Comparison of ENCODE assay signal across 12 mouse cellular contexts in the genomic region with DNA sequence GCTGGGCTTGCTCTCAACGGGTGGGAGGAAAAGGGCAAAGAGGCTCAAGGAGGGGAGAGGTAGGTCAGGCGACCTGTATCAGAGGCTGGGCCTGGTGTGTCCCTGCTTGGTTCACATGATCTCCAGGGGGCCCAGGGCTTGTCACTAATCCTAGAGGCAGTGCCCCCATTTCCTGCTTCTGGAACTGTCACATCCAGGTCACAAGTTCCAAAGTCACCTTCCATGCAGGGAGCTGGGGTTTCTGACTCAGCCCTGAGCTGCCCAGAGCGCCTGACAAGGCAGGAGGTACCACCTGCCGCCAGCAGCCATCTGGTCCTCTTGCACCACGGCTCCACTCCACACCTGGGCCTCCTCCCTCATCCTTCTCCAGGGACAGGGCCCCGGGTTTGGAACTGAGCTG.
DNase-seq lines count a peak whose midpoint lies in the region; ATAC-seq and TF ChIP-seq lines count a peak whose summit lies in the region.
"Had no signal": no experiment of that assay in that cellular context is flagged by ENCODE, and none has a peak within 500 bp of the region (broad histone marks: within the 10 kb centered on the region; RNA-seq: fewer than 3 reads in every experiment).

No protein-coding gene starts in this region.

- H3K9me3 ChIP-seq in heart, embryonic 14.5 days (ENCODE audit: control insufficient read depth, low read length), result no peaks in the 10 kb centered on the region
- no peaks in the 10 kb centered on the region for H3K9me3 ChIP-seq in ES-Bruce4 (replicated peaks; ENCODE audit: control insufficient read depth, insufficient read depth, low read length, poor library complexity, severe bottlenecking)
- no peaks in the 10 kb centered on the region for H3K9me3 ChIP-seq in hindbrain, postnatal 0 days (ENCODE audit: low read length)

- H3K27ac ChIP-seq in heart, embryonic 14.5 days (replicated peaks in 1 of 2; ENCODE audit: control insufficient read depth in 1 of 2, insufficient read depth in 1 of 2, low read depth in 2 of 2, low read length in 2 of 2), result peak overlapping the region; percentile 84 to 99
- no peak overlapping the region for H3K27ac ChIP-seq in ES-Bruce4 (ENCODE audit: insufficient read depth, low read length)
- H3K27ac ChIP-seq in hindbrain, postnatal 0 days, result peak overlapping the region; percentile 80

- no peak for DNase-seq in heart, postnatal 25 days (ENCODE audit: low spot score)
- peak; percentile 75 for DNase-seq in cerebellum, adult 9-11 months
- DNase-seq in hindbrain, postnatal 0 days (ENCODE audit: low spot score), result no peak
- no peak for DNase-seq in spleen, adult 12 weeks (ENCODE audit: low spot score)
- DNase-seq in right cerebral cortex, postnatal 25 days, result no peak
- DNase-seq: adrenal gland, postnatal 14 days; lung, postnatal 14 days had no signal

- TF ChIP-seq EP300 in ES-Bruce4 (IDR thresholded peaks at IDR 0.05; ENCODE audit: insufficient read depth, low read depth, low read length), result 0 out of 2 replicates have a peak, but pooled peaks have one; percentile 45

- peak overlapping the region; percentile 64 for H3K9ac ChIP-seq in heart, embryonic 14.5 days (ENCODE audit: low read length)
- no peak overlapping the region for H3K9ac ChIP-seq in ES-Bruce4 (ENCODE audit: low read depth, poor library complexity, severe bottlenecking)
- H3K9ac ChIP-seq in hindbrain, postnatal 0 days (replicated peaks; ENCODE audit: low read length), result no peak overlapping the region

- no peaks in the 10 kb centered on the region for H3K27me3 ChIP-seq in heart, embryonic 14.5 days (ENCODE audit: control insufficient read depth, insufficient read depth, low read length)
- no peaks in the 10 kb centered on the region for H3K27me3 ChIP-seq in ES-Bruce4 (ENCODE audit: control insufficient read depth, insufficient read depth, low read length, poor library complexity, severe bottlenecking)
- H3K27me3 ChIP-seq in hindbrain, postnatal 0 days (ENCODE audit: insufficient read depth, low read length), result no peaks in the 10 kb centered on the region

- H3K4me1 ChIP-seq in heart, embryonic 14.5 days (ENCODE audit: control insufficient read depth in 2 of 2, insufficient read depth in 2 of 2, low read length in 2 of 2), result peaks cover 28 to 48% of the 10 kb centered on the region in 2 experiments
- no peaks in the 10 kb centered on the region for H3K4me1 ChIP-seq in ES-Bruce4 (ENCODE audit: control insufficient read depth, insufficient read depth, low read length)
- H3K4me1 ChIP-seq in hindbrain, postnatal 0 days (ENCODE audit: insufficient read depth, low read length), result peaks cover 36% of the 10 kb centered on the region

- TF ChIP-seq POLR2A in ES-Bruce4 (IDR thresholded peaks at IDR 0.05; ENCODE audit: insufficient read depth, low read length), result no peak

- no peak overlapping the region for H3K4me3 ChIP-seq in heart, embryonic 14.5 days (ENCODE audit: control insufficient read depth in 1 of 2, insufficient read depth in 1 of 2, low read depth in 1 of 2, low read length in 2 of 2)
- no peak overlapping the region for H3K4me3 ChIP-seq in ES-Bruce4 (ENCODE audit: low read depth, low read length)
- H3K4me3 ChIP-seq in hindbrain, postnatal 0 days (ENCODE audit: low read length), result no peak overlapping the region
- H3K4me3 ChIP-seq: erythroblast, embryonic 14.5 days had no signal

- intact Hi-C loops in heart, postnatal 25 days (cut with DNase I), result no loop called here

- no peak for ATAC-seq in heart, embryonic 14.5 days (ENCODE audit: insufficient number of reproducible peaks, insufficient read depth, low FRiP score, low read depth)
- no peak for ATAC-seq in hindbrain, postnatal 0 days
- ATAC-seq in CD4-positive, CD25-positive, alpha-beta regulatory T cell, adult 4 months, result no peak

- 34% methylated on average over 6 of the region's 6 CpGs for WGBS in heart, embryonic 14.5 days
- WGBS in hindbrain, postnatal 0 days, result 45% methylated on average over 6 of the region's 6 CpGs

- no peak overlapping the region for H3K4me2 ChIP-seq in heart, embryonic 14.5 days (ENCODE audit: low read length)
- no peak overlapping the region for H3K4me2 ChIP-seq in hindbrain, postnatal 0 days (ENCODE audit: low read depth, low read length)

- no peak for TF ChIP-seq CTCF in ES-Bruce4 (IDR thresholded peaks at IDR 0.05; ENCODE audit: low read depth, low read length)
- TF ChIP-seq CTCF in hindbrain, postnatal 0 days (IDR thresholded peaks at IDR 0.05; ENCODE audit: low read depth), result no peak

- no peaks in the 10 kb centered on the region for H3K36me3 ChIP-seq in heart, embryonic 14.5 days (ENCODE audit: control insufficient read depth, insufficient read depth, low read length)
- H3K36me3 ChIP-seq in ES-Bruce4 (ENCODE audit: control insufficient read depth, insufficient read depth, low read length, poor library complexity, severe bottlenecking), result no peaks in the 10 kb centered on the region
- no peaks in the 10 kb centered on the region for H3K36me3 ChIP-seq in hindbrain, postnatal 0 days (ENCODE audit: insufficient read depth, low read length)
- H3K36me3 ChIP-seq: G1E had no signal
